Mouse (Mus musculus) lung, postnatal 0 days (tissue): ENCODE results near the gene Zfp366.

Experiments
- CTCF ChIP-seq: IDR thresholded peaks from 2 replicates; pipeline ENCODE4 v1.5.1; 2016; ENCODE audit warnings: antibody characterized with exemption, mild to moderate bottlenecking
- EP300 ChIP-seq: IDR thresholded peaks from 2 replicates; pipeline ENCODE4 v1.6.1; 2016; ENCODE audit warnings: antibody characterized with exemption, mild to moderate bottlenecking, control low read depth

GRCm38 (mm10) chr13:99279351-99279750 lies 94.7 kb downstream of the Zfp366 start:
- TF ChIP-seq CTCF = no peak
- TF ChIP-seq EP300 = no peak
